Mouse (Mus musculus): ENCODE results near the gene Clec4f.

GRCm38 (mm10) chr6:83626781-83627180 lies 29.2 kb downstream of the Clec4f start:
- TF ChIP-seq CTCF (conservative IDR thresholded peaks at IDR 0.05; ENCODE audit: low read length) (0 out of 2 replicates have a peak, but pooled peaks have one; percentile 19), POU5F1 (IDR thresholded peaks at IDR 0.05; ENCODE audit: borderline replicate concordance, low read length) (no peak), NANOG (IDR thresholded peaks at IDR 0.05; ENCODE audit: borderline replicate concordance, low read length) (no peak)
